Mouse (Mus musculus) liver, adult 2 months (tissue): ENCODE measurements around the gene Lats2. TPM values are rescaled to one million over a fixed set of nuclear protein-coding genes. Genes with fewer than 3 reads are reported as not detected.

Experiments used
- DNase-seq: peaks from one replicate; pipeline ENCODE4 v3.0.0-alpha.2; 2011; ENCODE audit warnings: low read depth, low spot score; ENCODE audit errors: extremely low read depth
- H3K27ac ChIP-seq: fragments of 200-500 bp; replicated peaks from 2 replicates; pipeline ENCODE4 v1.5.1; 2012; ENCODE audit warnings: low read depth, mild to moderate bottlenecking, control low read depth, inconsistent platforms, low read length; ENCODE audit not compliant: insufficient read depth
- H3K27me3 ChIP-seq: fragments of 200-500 bp; 2 replicates; pipeline ENCODE4 v1.6.1; 2012; ENCODE audit warnings: mild to moderate bottlenecking, moderate library complexity, low read length, inconsistent platforms; ENCODE audit not compliant: control insufficient read depth, insufficient read depth
- H3K36me3 ChIP-seq: fragments of 200-500 bp; 2 replicates; pipeline ENCODE4 v1.6.1; 2012; ENCODE audit warnings: low read length, inconsistent platforms; ENCODE audit not compliant: control insufficient read depth, insufficient read depth
- H3K4me1 ChIP-seq: fragments of 200-500 bp; 2 replicates; pipeline ENCODE4 v1.6.1; 2011; ENCODE audit warnings: low read length; ENCODE audit not compliant: control insufficient read depth, insufficient read depth
- H3K4me3 ChIP-seq: fragments of 200-500 bp; 2 replicates; pipeline ENCODE4 v1.5.1; 2011; ENCODE audit warnings: low read depth, mild to moderate bottlenecking, control low read depth, low read length, moderate library complexity; ENCODE audit not compliant: insufficient read depth
- H3K79me2 ChIP-seq: fragments of 200-500 bp; 2 replicates; pipeline ENCODE4 v1.6.1; 2012; ENCODE audit warnings: inconsistent platforms, mild to moderate bottlenecking, low read length, moderate library complexity; ENCODE audit not compliant: control insufficient read depth, insufficient read depth
- H3K9ac ChIP-seq: fragments of 200-500 bp; 2 replicates; pipeline ENCODE4 v1.6.1; 2012; ENCODE audit warnings: low read depth, mild to moderate bottlenecking, control low read depth, inconsistent platforms, low read length
- CTCF ChIP-seq: fragments of 200-500 bp; IDR thresholded peaks from 2 replicates; pipeline ENCODE4 v1.5.1; 2011; ENCODE audit warnings: low read depth, low read length, control low read depth
- POLR2A ChIP-seq: fragments of 200-500 bp; IDR thresholded peaks from 2 replicates; pipeline ENCODE4 v1.6.1; 2011; ENCODE audit warnings: low read length, control low read depth; ENCODE audit not compliant: insufficient read depth; ENCODE audit errors: extremely low read depth
- WGBS: fragments of 180-500 bp; shearing (Covaris S2); methylation state at CpG from one replicate; pipeline ENCODE4 v1.1.7; 2018; 5-methylcytosine and 5-hydroxymethylcytosine counted together
- polyA plus RNA-seq: library from polyadenylated mRNA; depleted of rRNA; stranded (reverse); fragments of >200 nt; gene quantifications from 2 replicates; pipeline ENCODE4 v1.2.3, GENCODE M21; 2012
- total RNA-seq: library from RNA; depleted of rRNA; stranded (reverse); fragments of >200 nt; gene quantifications from 2 replicates; pipeline ENCODE4 v1.2.3, GENCODE M21; 2014

Gene Lats2
- total and polyA plus RNA-seq, 2 experiments, result 8.6 to 8.8 TPM

DNA sequence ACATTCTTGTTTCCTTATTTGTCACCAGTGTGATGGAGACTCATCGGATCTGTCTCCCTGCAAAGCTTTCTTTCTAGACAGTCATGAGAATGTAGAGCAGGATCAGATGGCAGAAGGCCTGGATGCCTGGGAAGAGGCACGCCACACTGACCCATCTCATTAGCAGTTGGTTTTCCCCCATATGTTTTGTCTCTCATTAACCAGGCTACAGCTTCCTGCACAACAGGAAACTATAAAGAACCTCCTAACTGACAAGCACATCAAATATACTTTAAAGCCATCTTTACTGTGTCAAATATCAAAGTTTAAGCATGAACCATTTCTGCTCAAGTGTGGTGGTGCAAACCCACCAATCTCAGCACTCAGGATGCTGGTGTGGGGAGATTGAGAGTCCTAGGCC, 8.7 kb downstream of the Lats2 start:
- Histone ChIP-seq H3K4me3 (no peak overlapping the region), H3K27ac (no peak overlapping the region), H3K27me3 (no peaks in the 10 kb centered on the region), H3K9ac (no peak overlapping the region), H3K36me3 (no peaks in the 10 kb centered on the region), H3K79me2 (peaks cover 8% of the 10 kb centered on the region; the same call in 1 of the 2 replicates), H3K4me1 (peaks cover 2% of the 10 kb centered on the region; the same call in 1 of the 2 replicates)
- no peak for DNase-seq
- no peak for TF ChIP-seq POLR2A
- TF ChIP-seq CTCF, result no peak
- WGBS, result 87% methylated on average over 2 of the region's 2 CpGs

DNA sequence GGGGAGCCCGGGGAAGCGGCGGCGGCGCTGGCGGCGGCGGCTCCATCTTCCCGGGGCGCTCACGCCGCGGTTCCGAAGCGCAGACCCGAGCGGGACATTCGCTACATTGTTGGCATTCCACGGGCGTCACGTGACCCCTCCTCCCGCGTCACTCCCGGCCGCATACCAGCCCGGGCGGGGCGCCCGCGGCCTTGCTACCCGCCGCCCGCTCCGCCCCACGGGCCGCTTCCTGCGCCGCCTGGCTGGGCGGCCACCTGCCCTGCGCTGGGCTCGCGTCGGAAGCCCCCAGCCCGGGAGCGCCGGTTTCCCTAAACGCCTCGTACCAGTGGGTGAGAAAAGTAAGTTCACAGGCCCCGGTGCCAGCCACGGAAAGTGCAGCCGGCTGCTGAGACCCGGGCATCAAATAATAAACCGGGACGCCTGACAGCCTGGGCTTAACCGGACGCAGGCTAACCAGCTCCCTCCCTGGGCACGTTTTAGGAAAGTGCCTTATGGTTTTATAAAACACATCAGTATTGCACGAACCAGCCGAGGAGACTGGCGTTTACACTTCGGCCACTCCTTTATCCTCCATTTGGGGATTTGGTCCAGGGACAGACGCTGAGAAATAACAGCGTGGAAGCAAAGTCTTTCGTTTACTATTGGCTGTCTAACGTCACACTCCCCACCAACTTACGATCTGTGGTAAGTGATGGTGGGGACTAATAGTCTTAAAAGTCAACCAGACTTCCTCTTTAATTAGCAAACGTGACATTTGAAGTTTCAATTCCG, 12.0 kb downstream of the Lats2 start, which contains the start of gene Gm49361:
Gm49361 (minus strand) TSS at position 103 of the 771 bp plus-strand sequence.
- no peaks in the 10 kb centered on the region for H3K36me3 ChIP-seq
- H3K27ac ChIP-seq, result peak within 1 kb of the TSS; percentile 96

DNA sequence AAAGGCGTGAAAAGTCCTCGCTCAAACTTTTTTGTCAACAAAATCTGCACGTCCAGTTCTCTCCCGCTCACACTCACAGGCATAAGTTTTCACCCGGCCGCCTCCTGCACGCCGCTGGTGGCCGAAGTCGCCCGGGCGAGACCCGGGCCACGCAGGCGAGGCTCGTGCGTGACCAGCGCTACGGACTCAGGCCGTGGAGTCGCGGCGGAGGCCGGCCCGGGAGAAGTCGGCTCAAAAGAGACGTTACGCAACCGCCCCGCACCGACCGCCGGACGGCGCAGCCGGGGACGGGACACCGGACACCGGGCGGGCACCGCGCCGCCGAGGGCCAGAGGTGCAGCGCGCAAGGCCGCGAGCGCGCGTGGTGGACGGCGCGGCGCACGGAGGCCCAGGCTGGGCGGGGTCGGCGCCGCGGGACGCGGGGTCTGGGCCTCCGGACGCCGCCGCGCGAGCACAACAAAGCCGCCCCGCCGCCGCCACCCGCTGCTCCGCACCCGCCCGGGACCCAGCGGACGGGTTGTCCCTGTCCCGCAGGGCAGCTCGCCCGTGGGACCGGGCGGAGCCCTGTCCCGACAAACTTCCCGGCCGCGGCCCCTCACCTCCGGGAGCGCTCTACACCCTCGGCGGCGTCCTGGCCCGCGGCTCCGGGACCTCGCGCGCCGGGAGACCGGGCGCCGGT, 12.8 kb downstream of the Lats2 start:
- Histone ChIP-seq H3K79me2 (peaks cover 38% of the 10 kb centered on the region), H3K4me1 (peaks cover 7% of the 10 kb centered on the region), H3K27ac (peak overlapping the region; percentile 96), H3K9ac (peak overlapping the region; percentile 100), H3K4me3 (peak overlapping the region; percentile 93), H3K27me3 (no peaks in the 10 kb centered on the region), H3K36me3 (no peaks in the 10 kb centered on the region)
- DNase-seq, result peak; percentile 42
- TF ChIP-seq CTCF (no peak), POLR2A (no peak)
- under 1% methylated on average over 87 of the region's 103 CpGs for WGBS

More for the DNA sequence above, 12.0 kb downstream of the Lats2 start, which contains the start of gene Gm49361:
- peak; percentile 68 for DNase-seq
- Histone ChIP-seq H3K4me1 (peaks cover 7% of the 10 kb centered on the region), H3K79me2 (peaks cover 31% of the 10 kb centered on the region), H3K9ac (peak within 1 kb of the TSS; percentile 100), H3K4me3 (peak within 1 kb of the TSS; percentile 93), H3K27me3 (no peaks in the 10 kb centered on the region)
- TF ChIP-seq CTCF (no peak), POLR2A (peak; percentile 46; the same call in 1 of the 2 replicates)
- under 1% methylated on average over 65 of the region's 68 CpGs for WGBS

DNA sequence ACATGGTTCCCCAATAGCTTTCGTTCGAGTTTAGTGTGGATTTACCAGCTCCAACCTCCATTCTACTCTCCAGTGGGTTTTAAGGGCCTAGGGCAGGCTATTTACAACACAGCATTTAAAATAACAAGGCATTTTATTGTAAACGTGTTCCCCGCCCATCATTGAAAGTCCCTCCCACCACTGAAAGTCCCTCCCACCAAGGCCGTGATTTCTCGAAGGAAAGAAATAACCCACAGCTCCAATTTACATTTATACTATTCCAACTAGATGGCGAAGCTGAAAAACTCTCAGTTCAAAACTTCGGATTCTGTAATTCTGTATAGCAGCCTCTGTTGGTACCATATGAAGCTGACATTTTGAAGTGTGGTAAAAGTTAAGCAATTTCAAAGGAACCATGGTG, 13.6 kb downstream of the Lats2 start:
- TF ChIP-seq POLR2A, result no peak
- TF ChIP-seq CTCF, result no peak
- no peaks in the 10 kb centered on the region for H3K36me3 ChIP-seq
- no peaks in the 10 kb centered on the region for H3K27me3 ChIP-seq
- peak; percentile 67 for DNase-seq
- H3K4me3 ChIP-seq, result peak overlapping the region; percentile 93
- WGBS, result 0% methylated on average over 8 of the region's 8 CpGs
- peaks cover 46% of the 10 kb centered on the region for H3K79me2 ChIP-seq
- H3K27ac ChIP-seq, result no peak overlapping the region
- peaks cover 7% of the 10 kb centered on the region for H3K4me1 ChIP-seq
- H3K9ac ChIP-seq, result no peak overlapping the region

DNA sequence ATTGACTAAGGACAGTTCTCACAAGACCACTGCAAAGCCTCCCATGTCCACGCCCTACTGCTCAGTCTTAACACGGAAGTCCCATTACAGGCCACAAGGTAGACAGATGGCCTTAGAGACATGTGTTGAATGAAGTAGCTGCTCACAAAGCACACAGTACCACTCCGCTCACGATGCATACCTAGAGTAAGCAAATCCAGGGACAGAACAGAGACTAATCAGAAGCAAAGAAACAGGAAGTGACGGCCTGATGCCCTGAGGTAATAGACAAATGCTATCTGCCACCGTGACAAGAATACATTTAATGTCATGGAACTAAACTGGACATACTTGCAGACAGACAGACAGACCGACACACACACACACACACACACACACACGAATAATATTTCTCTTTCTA, 17.5 kb downstream of the Lats2 start:
- Histone ChIP-seq H3K36me3 (no peaks in the 10 kb centered on the region), H3K79me2 (peaks cover 67% of the 10 kb centered on the region), H3K4me3 (no peak overlapping the region), H3K4me1 (peaks cover 9% of the 10 kb centered on the region), H3K27me3 (no peaks in the 10 kb centered on the region), H3K9ac (no peak overlapping the region), H3K27ac (no peak overlapping the region)
- WGBS, result 74% methylated on average over 8 of the region's 8 CpGs
- TF ChIP-seq POLR2A (no peak), CTCF (no peak)
- no peak for DNase-seq
